Mouse (Mus musculus) midbrain, embryonic 15.5 days (tissue): ENCODE measurements around the gene Ddx59. TPM values are rescaled to one million over a fixed set of nuclear protein-coding genes. Genes with fewer than 3 reads are reported as not detected.
A peak's percentile ranks its signal among the peaks of the same experiment; 100 is the strongest.

ENCODE experiments used
- ATAC-seq: fragments of 200-750 bp; cut with Nextera tagmentation; replicated peaks from 2 replicates; pipeline ENCODE4 v1.8.0; 2017; ENCODE audit warnings: moderate TSS enrichment
- H3K27ac ChIP-seq: fragments of 300-500 bp; sonication (generic); 2 replicates; pipeline ENCODE4 v1.5.1; 2015; ENCODE audit warnings: mild to moderate bottlenecking, inconsistent platforms
- H3K27me3 ChIP-seq: fragments of 300-500 bp; sonication (generic); replicated peaks from 2 replicates; pipeline ENCODE4 v1.6.1; 2015; ENCODE audit warnings: inconsistent platforms
- H3K36me3 ChIP-seq: fragments of 300-500 bp; sonication (generic); replicated peaks from 2 replicates; pipeline ENCODE4 v1.6.1; 2015; ENCODE audit warnings: inconsistent platforms
- H3K4me1 ChIP-seq: fragments of 300-500 bp; sonication (generic); 2 replicates; pipeline ENCODE4 v1.6.1; 2015; ENCODE audit warnings: inconsistent platforms
- H3K4me2 ChIP-seq: fragments of 300-500 bp; sonication (generic); 2 replicates; pipeline ENCODE4 v1.6.1; 2015; ENCODE audit warnings: inconsistent platforms, mild to moderate bottlenecking, moderate library complexity
- H3K4me3 ChIP-seq: fragments of 300-500 bp; sonication (generic); 2 replicates; pipeline ENCODE4 v1.5.1; 2015; ENCODE audit warnings: mild to moderate bottlenecking, inconsistent platforms
- H3K9ac ChIP-seq: fragments of 300-500 bp; sonication (generic); 2 replicates; pipeline ENCODE4 v1.6.1; 2015; ENCODE audit warnings: mild to moderate bottlenecking, inconsistent platforms
- H3K9me3 ChIP-seq: fragments of 300-500 bp; sonication (generic); 2 replicates; pipeline ENCODE4 v1.6.1; 2016; ENCODE audit warnings: inconsistent platforms
- WGBS: fragments of 180-500 bp; shearing (Covaris S2); methylation state at CpG from one replicate; pipeline ENCODE4 v1.1.7; 2015; ENCODE audit warnings: mixed read lengths; 5-methylcytosine and 5-hydroxymethylcytosine counted together
- polyA plus RNA-seq: library from polyadenylated mRNA; unstranded; fragments of >200 nt; fragmentation: Nextera tagmentation; extraction: Ambion mirVana; gene quantifications from 2 replicates; pipeline ENCODE4 v1.2.1, GENCODE M21; 2015

Ddx59 gene
- polyA plus RNA-seq, 1 experiment from 2014 or later, result 17.2 TPM

DNA sequence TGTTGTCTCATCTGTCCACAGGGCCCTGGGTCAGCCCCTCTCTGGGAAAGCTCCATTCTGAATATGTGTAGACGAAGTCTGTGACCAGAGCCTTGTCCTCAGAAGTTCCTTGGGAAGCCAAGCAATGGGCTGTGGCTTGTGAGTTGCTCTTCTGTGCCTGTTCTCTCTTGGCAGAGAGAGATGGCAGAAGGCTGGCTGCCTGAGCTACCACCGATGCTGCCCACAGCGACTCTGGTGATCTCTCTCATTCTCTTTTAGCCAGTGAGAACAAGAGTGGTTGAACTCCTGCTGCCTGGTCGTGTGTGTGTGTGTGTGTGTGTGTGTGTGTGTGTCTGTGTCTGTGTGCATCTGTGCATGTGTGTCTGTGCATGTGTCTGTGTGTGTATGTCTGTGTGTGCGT, 37.4 kb downstream of the Ddx59 start:
- no peak overlapping the region for H3K4me3 ChIP-seq
- 70% methylated on average over 5 of the region's 5 CpGs for WGBS
- no peak overlapping the region for H3K9ac ChIP-seq
- H3K4me1 ChIP-seq, result no peaks in the 10 kb centered on the region
- H3K9me3 ChIP-seq, result no peaks in the 10 kb centered on the region
- H3K36me3 ChIP-seq, result no peaks in the 10 kb centered on the region
- no peak for ATAC-seq
- H3K4me2 ChIP-seq, result no peak overlapping the region
- no peak overlapping the region for H3K27ac ChIP-seq
- no peaks in the 10 kb centered on the region for H3K27me3 ChIP-seq

GRCm38 (mm10) chr1:136455756-136456585, 40.9 kb downstream of the Ddx59 start:
- WGBS, result 77% methylated on average over 17 of the region's 17 CpGs
- no peaks in the 10 kb centered on the region for H3K9me3 ChIP-seq

GRCm38 (mm10) chr1:136456741-136457140, 41.7 kb downstream of the Ddx59 start:
- WGBS, result 88% methylated on average over 6 of the region's 6 CpGs
- Histone ChIP-seq H3K9me3 (no peaks in the 10 kb centered on the region), H3K9ac (no peak overlapping the region), H3K27me3 (no peaks in the 10 kb centered on the region), H3K27ac (no peak overlapping the region), H3K36me3 (no peaks in the 10 kb centered on the region), H3K4me1 (no peaks in the 10 kb centered on the region), H3K4me2 (no peak overlapping the region), H3K4me3 (no peak overlapping the region)
- ATAC-seq, result no peak

More at GRCm38 (mm10) chr1:136455756-136456585, 40.9 kb downstream of the Ddx59 start:
- no peak overlapping the region for H3K27ac ChIP-seq
- no peak overlapping the region for H3K9ac ChIP-seq
- no peaks in the 10 kb centered on the region for H3K36me3 ChIP-seq
- no peak for ATAC-seq
- H3K4me2 ChIP-seq, result no peak overlapping the region
- H3K27me3 ChIP-seq, result no peaks in the 10 kb centered on the region
- no peak overlapping the region for H3K4me3 ChIP-seq
- no peaks in the 10 kb centered on the region for H3K4me1 ChIP-seq

DNA sequence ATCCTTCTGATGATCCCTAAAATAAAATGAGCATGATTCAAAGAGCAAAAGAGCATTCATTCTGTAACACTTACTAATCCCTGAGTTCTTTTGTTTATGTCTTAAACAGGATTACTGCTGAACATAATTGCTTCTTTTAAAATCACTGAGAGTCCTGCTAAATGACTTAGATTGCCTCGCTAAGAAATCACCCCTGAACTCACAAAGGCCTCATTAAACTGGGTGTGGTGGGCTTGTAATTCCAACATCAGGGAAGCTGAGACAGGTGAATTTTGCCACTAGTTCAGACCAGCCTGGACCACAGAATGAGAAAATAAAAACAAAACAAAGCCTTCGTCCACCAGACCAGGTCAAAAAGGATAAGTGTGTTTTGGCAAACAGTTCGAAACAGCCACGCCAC, 42.3 kb downstream of the Ddx59 start:
- no peaks in the 10 kb centered on the region for H3K9me3 ChIP-seq
- no peak overlapping the region for H3K4me3 ChIP-seq
- no peak for ATAC-seq
- H3K4me2 ChIP-seq, result no peak overlapping the region
- H3K4me1 ChIP-seq, result no peaks in the 10 kb centered on the region
- no peak overlapping the region for H3K9ac ChIP-seq
- H3K36me3 ChIP-seq, result no peaks in the 10 kb centered on the region
- no peak overlapping the region for H3K27ac ChIP-seq
- H3K27me3 ChIP-seq, result no peaks in the 10 kb centered on the region
- WGBS, result 73% methylated on average over 4 of the region's 4 CpGs

DNA sequence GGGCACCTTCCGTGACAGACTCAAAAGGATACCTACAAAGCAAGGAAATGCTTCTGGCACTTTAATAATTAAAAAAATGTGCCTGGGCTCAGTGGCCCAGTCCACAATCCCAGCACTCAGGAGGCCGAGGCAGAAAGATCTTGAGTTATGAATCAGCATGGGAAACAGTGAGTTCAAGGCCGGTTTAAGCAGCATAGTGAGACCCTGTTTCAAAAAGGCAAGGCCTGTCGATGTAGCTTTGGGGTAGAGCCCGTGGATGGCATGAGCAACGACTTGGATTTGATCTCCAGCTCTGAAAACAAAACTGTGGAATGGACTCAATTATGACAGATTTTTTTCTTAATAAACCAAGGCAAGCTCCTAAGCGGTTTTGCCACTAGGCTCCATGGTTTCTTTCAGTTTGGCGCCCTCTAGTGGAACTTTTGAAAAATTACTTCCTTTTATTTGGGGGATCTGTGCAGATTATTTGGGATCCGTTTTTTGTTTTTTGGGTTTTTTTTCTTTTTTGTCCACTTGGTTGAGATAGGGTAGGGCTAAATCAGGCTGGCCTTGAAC, 43.7 kb downstream of the Ddx59 start:
- Histone ChIP-seq H3K9me3 (no peaks in the 10 kb centered on the region), H3K9ac (no peak overlapping the region), H3K27ac (no peak overlapping the region), H3K4me2 (no peak overlapping the region), H3K36me3 (no peaks in the 10 kb centered on the region), H3K4me3 (no peak overlapping the region), H3K27me3 (no peaks in the 10 kb centered on the region), H3K4me1 (no peaks in the 10 kb centered on the region)
- 30% methylated on average over 9 of the region's 9 CpGs for WGBS
- 0 out of 2 replicates have a peak, but pooled peaks have one; percentile 9 for ATAC-seq

DNA sequence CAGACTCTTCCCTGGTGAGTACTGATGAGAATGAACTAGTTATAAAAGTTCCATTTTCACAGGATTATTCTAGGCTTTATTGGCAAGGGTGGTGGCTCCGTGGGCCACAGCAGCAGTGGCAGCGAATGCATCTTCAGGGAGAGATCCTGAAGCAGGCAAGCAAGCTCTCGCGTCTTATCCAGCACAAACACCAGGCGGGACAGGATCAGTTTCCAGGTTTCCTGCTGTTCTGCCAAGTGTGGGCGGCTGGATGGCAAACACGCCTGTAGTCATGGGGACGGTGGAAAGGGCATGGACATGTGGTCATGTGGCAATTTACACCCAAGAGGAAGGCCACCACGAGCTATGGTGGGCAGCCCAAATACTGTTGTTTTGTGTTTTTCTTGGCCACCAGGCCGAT, 47.4 kb downstream of the Ddx59 start:
- Histone ChIP-seq H3K9ac (no peak overlapping the region), H3K27ac (no peak overlapping the region), H3K4me2 (no peak overlapping the region), H3K4me1 (peaks cover 5% of the 10 kb centered on the region), H3K4me3 (no peak overlapping the region), H3K36me3 (no peaks in the 10 kb centered on the region), H3K9me3 (no peaks in the 10 kb centered on the region), H3K27me3 (no peaks in the 10 kb centered on the region)
- 53% methylated on average over 10 of the region's 10 CpGs for WGBS
- no peak for ATAC-seq

- H3K4me1 ChIP-seq, result peaks cover 5% of the 10 kb centered on the region
These were observed 50.1 kb downstream of the Ddx59 start for GRCm38 (mm10) chr1:136465168-136465567.

DNA sequence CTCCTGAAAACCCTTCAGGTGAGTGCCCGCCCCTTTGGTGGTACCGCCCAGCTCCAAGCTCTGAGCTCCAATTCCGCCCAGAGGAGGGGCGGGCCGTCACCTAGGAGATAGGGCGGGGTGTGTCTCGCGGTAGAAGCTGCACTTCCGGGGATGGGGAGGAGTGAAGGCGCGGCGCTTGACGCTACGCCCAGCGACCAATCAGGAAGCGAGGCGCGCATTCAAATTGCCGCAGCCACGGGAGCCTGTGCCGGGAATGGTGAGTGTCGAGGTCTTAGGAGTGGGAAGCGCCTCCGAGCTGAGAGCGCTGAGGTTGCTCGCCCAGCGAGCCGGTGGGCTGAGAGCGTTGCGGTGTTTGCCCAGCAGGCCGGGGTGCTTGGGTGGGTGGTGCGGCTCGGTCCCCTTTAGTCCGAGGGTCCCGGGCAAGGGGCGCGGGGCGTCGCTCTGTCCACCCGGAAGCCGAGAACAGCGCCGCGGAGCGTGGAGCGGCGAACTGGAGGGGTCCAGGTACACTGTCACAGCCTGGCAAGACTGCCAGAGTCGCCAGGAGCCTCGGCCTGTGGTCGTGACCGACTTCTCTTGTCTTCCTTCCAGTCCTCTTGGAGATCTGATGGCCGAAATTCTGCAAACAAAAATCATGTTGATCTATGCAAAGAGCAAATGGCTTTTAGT, 51.2 kb downstream of the Ddx59 start, which contains the start of gene Kif14:
Gene Kif14, plus strand, starts transcription at position 201 of the 669 bp plus-strand sequence.
- Histone ChIP-seq H3K9me3 (no peaks in the 10 kb centered on the region), H3K36me3 (no peaks in the 10 kb centered on the region), H3K4me3 (peak within 1 kb of the TSS; percentile 52), H3K4me2 (peak within 1 kb of the TSS; percentile 97), H3K9ac (peak within 1 kb of the TSS; percentile 26), H3K27ac (no peak within 1 kb of the TSS), H3K4me1 (peaks cover 5% of the 10 kb centered on the region), H3K27me3 (no peaks in the 10 kb centered on the region)
- peak; percentile 98 for ATAC-seq
- under 1% methylated on average over 52 of the region's 52 CpGs for WGBS

More at GRCm38 (mm10) chr1:136465168-136465567, 50.1 kb downstream of the Ddx59 start:
- no peak overlapping the region for H3K9ac ChIP-seq
- no peaks in the 10 kb centered on the region for H3K9me3 ChIP-seq
- no peaks in the 10 kb centered on the region for H3K36me3 ChIP-seq
- H3K4me3 ChIP-seq, result no peak overlapping the region
- no peak overlapping the region for H3K4me2 ChIP-seq
- H3K27ac ChIP-seq, result no peak overlapping the region
- H3K27me3 ChIP-seq, result no peaks in the 10 kb centered on the region
- ATAC-seq, result no peak

DNA sequence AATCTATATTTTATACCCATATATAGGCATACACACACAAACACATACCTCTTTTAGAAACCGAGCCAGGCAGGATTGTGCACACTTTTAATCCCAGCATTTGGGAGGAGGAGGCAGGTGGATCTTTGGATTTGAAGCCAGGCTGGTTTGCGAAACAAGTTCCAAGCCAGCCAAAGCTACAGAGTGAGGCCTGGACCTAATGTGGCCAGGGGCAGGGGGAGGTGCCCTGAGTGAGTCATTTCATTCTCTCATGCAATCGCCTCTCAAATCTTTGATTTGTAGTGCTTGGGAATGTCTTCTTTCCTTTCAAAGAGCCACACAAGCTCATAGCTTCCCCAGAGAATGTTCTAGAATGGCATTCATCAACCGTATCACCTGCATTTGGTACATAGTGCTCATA, 54.3 kb downstream of the Ddx59 start:
- Histone ChIP-seq H3K36me3 (no peaks in the 10 kb centered on the region), H3K27ac (no peak overlapping the region), H3K4me1 (peaks cover 5% of the 10 kb centered on the region), H3K9me3 (no peaks in the 10 kb centered on the region), H3K4me2 (no peak overlapping the region), H3K4me3 (no peak overlapping the region), H3K9ac (no peak overlapping the region), H3K27me3 (no peaks in the 10 kb centered on the region)
- 95% methylated on average over 4 of the region's 4 CpGs for whole genome bisulfite sequencing
- ATAC-seq, result no peak

DNA sequence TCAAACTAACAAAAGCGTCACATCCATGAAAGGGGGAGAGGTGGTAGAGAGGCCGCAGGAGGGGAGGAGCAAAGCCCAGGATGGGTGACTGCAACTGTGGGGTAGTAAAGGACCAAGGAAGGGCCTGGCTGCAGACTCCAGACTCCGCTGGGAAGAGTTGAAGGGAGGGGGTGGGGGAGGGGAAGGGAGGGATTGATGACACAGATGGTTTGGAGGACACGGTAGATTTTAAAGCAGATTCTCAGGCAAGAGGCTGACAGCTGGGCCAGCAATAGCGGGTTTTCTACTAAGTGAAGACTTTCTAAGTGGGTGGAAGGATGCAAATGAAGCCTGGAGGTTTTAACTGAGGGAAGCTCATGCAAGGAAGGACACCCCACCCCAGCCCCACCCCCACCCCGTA, 55.4 kb downstream of the Ddx59 start:
- Histone ChIP-seq H3K9ac (no peak overlapping the region), H3K4me3 (no peak overlapping the region), H3K4me2 (no peak overlapping the region), H3K9me3 (no peaks in the 10 kb centered on the region), H3K4me1 (peaks cover 5% of the 10 kb centered on the region), H3K27ac (no peak overlapping the region), H3K36me3 (no peaks in the 10 kb centered on the region), H3K27me3 (no peaks in the 10 kb centered on the region)
- WGBS, result 18% methylated on average over 6 of the region's 6 CpGs
- ATAC-seq, result no peak
